ENCODE assay signal across 17 mouse cellular contexts in the genomic region with DNA sequence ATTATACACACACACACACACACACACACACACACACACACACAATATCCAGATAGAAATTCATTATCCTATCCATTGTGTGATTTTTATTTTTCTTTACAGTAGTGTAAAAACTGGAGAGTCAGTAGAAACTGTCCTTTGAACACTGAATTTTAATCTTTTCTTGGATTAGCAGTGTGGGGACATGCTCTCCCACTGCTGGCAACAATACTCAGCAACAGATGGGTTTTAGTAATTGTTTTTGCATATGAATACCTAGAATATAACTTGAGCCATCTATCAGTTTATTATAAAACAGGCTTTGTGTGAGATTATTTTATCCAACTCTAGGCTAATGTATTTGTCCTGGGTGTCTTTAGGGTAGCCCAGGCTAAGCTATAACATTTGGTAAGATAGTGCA. TPM values are rescaled to one million over a fixed set of nuclear protein-coding genes. Genes with fewer than 3 reads are reported as not detected.
"Had no signal": no experiment of that assay in that cellular context is flagged by ENCODE, and none has a peak within 500 bp of the region (broad histone marks: within the 10 kb centered on the region; RNA-seq: fewer than 3 reads in every experiment).

No protein-coding gene starts in this region.

- ATAC-seq: liver, embryonic 12.5 days; midbrain, embryonic 16.5 days had no signal

- DNase-seq: kidney, adult 11 months; kidney, adult 8-10 months; kidney, postnatal 10 days; kidney, postnatal 36 days; liver; lung, adult 18-20 months; lung, postnatal 10 days; lung, postnatal 36 days; retina, postnatal 1 day; right cerebral cortex, postnatal 4 days; thymus, postnatal 25 days had no signal

RNA-seq across cellular contexts. Expression of gene Tmprss11a, which starts 30.2 kb away (rescaled TPM):
- total RNA-seq: left cerebral cortex, adult 18-20 months; left cerebral cortex, postnatal 25 days; monocyte, adult 5-6 weeks; neutrophil, adult 5-6 weeks had no signal
